ENCODE assay signal across 14 mouse cellular contexts in genomic region chr1:191662899-191663500, GRCm38 (mm10). TPM values are rescaled to one million over a fixed set of nuclear protein-coding genes. Genes with fewer than 3 reads are reported as not detected.
A peak's percentile ranks its signal among the peaks of the same experiment; 100 is the strongest.
DNase-seq lines count a peak whose midpoint lies in the region; ATAC-seq lines count a peak whose summit lies in the region.
"Had no signal": no experiment of that assay in that cellular context is flagged by ENCODE, and none has a peak within 500 bp of the region (broad histone marks: within the 10 kb centered on the region; RNA-seq: fewer than 3 reads in every experiment).

No protein-coding gene starts in this region.

- peaks cover 5% of the 10 kb centered on the region; the same call in 1 of the 2 replicates for H3K4me1 ChIP-seq in lung, embryonic 16.5 days (replicated peaks; ENCODE audit: control insufficient read depth, insufficient read depth, low read length)
- H3K4me1 ChIP-seq: forebrain, embryonic 13.5 days had no signal

- no peak overlapping the region; the same call in 1 of the 2 replicates for H3K27ac ChIP-seq in lung, embryonic 16.5 days (ENCODE audit: low read length)
- H3K27ac ChIP-seq: forebrain, embryonic 13.5 days; heart, embryonic 15.5 days; limb, embryonic 10.5 days had no signal

- peak overlapping the region; percentile 16; the same call in 1 of the 2 replicates for H3K4me2 ChIP-seq in lung, embryonic 16.5 days (ENCODE audit: low read depth, low read length)
- H3K4me2 ChIP-seq: forebrain, embryonic 13.5 days; heart, embryonic 15.5 days had no signal

- H3K27me3 ChIP-seq in lung, embryonic 16.5 days (ENCODE audit: control insufficient read depth, insufficient read depth, low read depth, low read length), result no peaks in the 10 kb centered on the region
- H3K27me3 ChIP-seq: forebrain, embryonic 13.5 days; heart, embryonic 15.5 days had no signal

- peak; percentile 43; the same call in 1 of the 2 replicates for ATAC-seq in lung, embryonic 16.5 days (ENCODE audit: low read depth)
- ATAC-seq: forebrain, embryonic 13.5 days had no signal

- no peak overlapping the region for H3K9ac ChIP-seq in lung, embryonic 16.5 days (ENCODE audit: low read length)
- H3K9ac ChIP-seq: forebrain, embryonic 13.5 days; heart, embryonic 15.5 days had no signal

- WGBS in lung, embryonic 16.5 days, result 26% methylated on average over 8 of the region's 8 CpGs

- no peaks in the 10 kb centered on the region for H3K36me3 ChIP-seq in lung, embryonic 16.5 days (ENCODE audit: control insufficient read depth, insufficient read depth, low read length)
- H3K36me3 ChIP-seq: heart, embryonic 15.5 days; limb, embryonic 10.5 days had no signal

- no peak overlapping the region for H3K4me3 ChIP-seq in lung, embryonic 16.5 days (ENCODE audit: low read length)
- H3K4me3 ChIP-seq: forebrain, embryonic 13.5 days; heart, embryonic 15.5 days; limb, embryonic 10.5 days; megakaryocyte, embryonic 14.5 days had no signal

- no peak for DNase-seq in lung, postnatal 36 days
- peak; percentile 70 for DNase-seq in kidney, adult 11 months
- DNase-seq in kidney, postnatal 10 days, result peak; percentile 45
- DNase-seq in cerebellum, postnatal 4 days (ENCODE audit: low spot score in 2 of 2), result no peak
- DNase-seq in right cerebral cortex, postnatal 25 days, result no peak
- no peak for DNase-seq in layer of hippocampus, postnatal 10 days (ENCODE audit: low spot score in 2 of 2)
- DNase-seq: cerebellum, adult 8-10 months; embryo, embryonic 11 days had no signal

- H3K9me3 ChIP-seq in lung, embryonic 16.5 days (ENCODE audit: control insufficient read depth, low read length), result no peaks in the 10 kb centered on the region
- H3K9me3 ChIP-seq: forebrain, embryonic 13.5 days; heart, embryonic 15.5 days; limb, embryonic 10.5 days had no signal

RNA-seq across cellular contexts. Expression of gene Lpgat1, which starts 54.6 kb away (rescaled TPM):
- 11.3 and 12.4 TPM in 2 replicates for polyA plus RNA-seq in lung, embryonic 16.5 days (2015; fragmentation: Nextera tagmentation; extraction: Ambion mirVana)
- total RNA-seq in layer of hippocampus, postnatal 10 days (2021), result 10 to 100 TPM; 88.3 to 91.1 TPM
- total RNA-seq: MEL had no signal

Comparison
In these comparisons a context has a peak if more than half of its experiments do, and no peak if none do; other contexts are left out.
1. DNase-seq: peak in kidney, adult 11 months (single experiment) and kidney, postnatal 10 days (single experiment); none in lung, postnatal 36 days (single experiment), cerebellum, postnatal 4 days (0 of 2), right cerebral cortex, postnatal 25 days (single experiment) and layer of hippocampus, postnatal 10 days (0 of 2).